Mouse (Mus musculus): ENCODE results near the gene 2410015M20Rik.
"Not testable (repeated sequence)": the region's sequence is repeated elsewhere in the genome, so short reads cannot be mapped to it uniquely, and the experiment has no call there.

The 2410015M20Rik gene

GRCm38 (mm10) chr17:56609452-56610171, at the start of gene 2410015M20Rik:
Gene 2410015M20Rik, minus strand, starts transcription at chr17:56609771.
- DNase-seq: peak; percentile 97

- DNase-seq: no peak
Observed at GRCm38 (mm10) chr17:56656171-56656570, 46.6 kb upstream of the 2410015M20Rik start.

GRCm38 (mm10) chr17:56655311-56655710, 45.7 kb upstream of the 2410015M20Rik start:
- DNase-seq: no peak

- no peak for DNase-seq
Observed at GRCm38 (mm10) chr17:56654771-56655170, 45.2 kb upstream of the 2410015M20Rik start.

GRCm38 (mm10) chr17:56651801-56652200, 42.2 kb upstream of the 2410015M20Rik start:
- peak; percentile 22 for DNase-seq

- no peak for DNase-seq
Observed at GRCm38 (mm10) chr17:56647546-56647945, 38.0 kb upstream of the 2410015M20Rik start.

- DNase-seq: no peak
Observed at GRCm38 (mm10) chr17:56643237-56643636, 33.7 kb upstream of the 2410015M20Rik start.

GRCm38 (mm10) chr17:56634023-56634422, 24.5 kb upstream of the 2410015M20Rik start:
- no peak for DNase-seq

- no peak for DNase-seq
Observed at GRCm38 (mm10) chr17:56631807-56632206, 22.2 kb upstream of the 2410015M20Rik start.

- DNase-seq: not testable (repeated sequence)
Observed at GRCm38 (mm10) chr17:56629800-56630781, 20.5 kb upstream of the 2410015M20Rik start.

GRCm38 (mm10) chr17:56627530-56628277, 18.1 kb upstream of the 2410015M20Rik start, which contains the start of gene Catsperd:
Gene Catsperd, plus strand, starts transcription at chr17:56628143.
- peak; percentile 24 for DNase-seq

GRCm38 (mm10) chr17:56626754-56627470, 17.3 kb upstream of the 2410015M20Rik start, which contains the start of gene Lonp1:
Gene Lonp1, minus strand, starts transcription at chr17:56626887.
- DNase-seq: peak; percentile 98

- no peak for DNase-seq
Observed at GRCm38 (mm10) chr17:56626260-56626659, 16.7 kb upstream of the 2410015M20Rik start.

- no peak for DNase-seq
Observed at GRCm38 (mm10) chr17:56625495-56625894, 15.9 kb upstream of the 2410015M20Rik start.

GRCm38 (mm10) chr17:56617628-56618027, 8.1 kb upstream of the 2410015M20Rik start:
- DNase-seq: no peak

GRCm38 (mm10) chr17:56616725-56617124, 7.2 kb upstream of the 2410015M20Rik start:
- no peak for DNase-seq

- no peak for DNase-seq
Observed at GRCm38 (mm10) chr17:56615792-56616191, 6.2 kb upstream of the 2410015M20Rik start.

GRCm38 (mm10) chr17:56615136-56615784, 5.7 kb upstream of the 2410015M20Rik start:
- no peak for DNase-seq

GRCm38 (mm10) chr17:56614391-56615135, 5.0 kb upstream of the 2410015M20Rik start:
- DNase-seq: no peak

- DNase-seq: peak; percentile 32
Observed at GRCm38 (mm10) chr17:56613893-56614292, 4.3 kb upstream of the 2410015M20Rik start.
